Mouse (Mus musculus) testis, adult 2 months (tissue): ENCODE measurements around the gene Ugt1a9. TPM values are rescaled to one million over a fixed set of nuclear protein-coding genes. Genes with fewer than 3 reads are reported as not detected.

Source experiments
- H3K27ac ChIP-seq: fragments of 200-500 bp; 2 replicates; pipeline ENCODE4 v1.5.1; 2012; ENCODE audit warnings: low read depth, low read length; ENCODE audit not compliant: control insufficient read depth, insufficient read depth
- H3K27me3 ChIP-seq: fragments of 200-500 bp; 2 replicates; pipeline ENCODE4 v1.6.1; 2012; ENCODE audit warnings: mild to moderate bottlenecking, low read length, moderate library complexity; ENCODE audit not compliant: control insufficient read depth, insufficient read depth
- H3K36me3 ChIP-seq: fragments of 200-500 bp; 2 replicates; pipeline ENCODE4 v1.6.1; 2012; ENCODE audit warnings: mild to moderate bottlenecking, low read length; ENCODE audit not compliant: control insufficient read depth, insufficient read depth
- H3K4me1 ChIP-seq: fragments of 200-500 bp; 2 replicates; pipeline ENCODE4 v1.6.1; 2012; ENCODE audit warnings: low read length; ENCODE audit not compliant: control insufficient read depth, insufficient read depth
- H3K4me3 ChIP-seq: fragments of 200-500 bp; 2 replicates; pipeline ENCODE4 v1.5.1; 2012; ENCODE audit warnings: low read depth, mild to moderate bottlenecking, low read length, moderate library complexity, mixed read lengths; ENCODE audit not compliant: control insufficient read depth
- CTCF ChIP-seq: fragments of 200-500 bp; IDR thresholded peaks from 2 replicates; pipeline ENCODE4 v1.5.1; 2012; ENCODE audit warnings: low read depth, mild to moderate bottlenecking, inconsistent platforms, low read length, moderate library complexity; ENCODE audit not compliant: control insufficient read depth, insufficient read depth, insufficient replicate concordance
- POLR2A ChIP-seq: fragments of 200-500 bp; IDR thresholded peaks from 2 replicates; pipeline ENCODE4 v1.6.1; 2012; ENCODE audit warnings: low read depth, mild to moderate bottlenecking, inconsistent platforms, low read length, moderate library complexity; ENCODE audit not compliant: control insufficient read depth
- polyA plus RNA-seq: library from polyadenylated mRNA; depleted of rRNA; stranded (reverse); fragments of >200 nt; gene quantifications from 2 replicates; pipeline ENCODE4 v1.2.3, GENCODE M21; 2012

The Ugt1a9 gene
- polyA plus RNA-seq, 1 experiment = 0.06 TPM

DNA sequence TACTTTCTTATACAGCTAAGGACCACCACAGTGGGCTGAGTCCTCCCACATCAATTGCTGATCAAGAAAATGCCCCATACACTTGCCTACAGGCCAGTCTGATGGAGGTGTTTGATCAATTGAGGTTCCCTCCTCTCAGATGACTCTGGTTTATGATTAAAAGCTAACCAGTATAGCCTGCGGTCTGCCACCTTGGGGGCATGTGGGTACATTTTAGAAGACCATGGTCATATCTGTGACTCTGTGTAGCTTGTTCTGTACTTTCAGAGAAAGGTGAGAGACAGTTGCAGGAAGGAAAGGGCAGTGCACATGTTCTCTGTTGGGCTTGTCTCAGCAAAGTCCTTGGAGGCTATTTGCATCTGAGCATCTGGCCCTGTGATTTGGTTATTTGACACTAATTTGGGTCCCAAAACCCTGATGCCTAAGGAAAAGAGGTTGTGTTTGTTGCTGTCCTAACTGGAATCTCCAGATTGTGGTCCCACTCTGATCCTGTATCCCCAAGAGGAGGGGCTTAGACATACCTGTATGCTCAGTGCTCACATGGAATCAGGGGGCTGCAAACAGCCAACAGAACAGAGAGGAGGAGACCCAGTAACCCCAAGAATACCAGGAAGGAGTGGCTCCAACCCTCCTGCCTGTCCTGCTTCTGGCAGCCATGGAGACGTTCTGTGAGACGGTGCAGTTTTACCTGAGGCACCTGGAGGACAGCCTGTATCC, 162.2 kb downstream of the Ugt1a9 start:
- H3K27me3 ChIP-seq = no peaks in the 10 kb centered on the region
- TF ChIP-seq POLR2A (no peak), CTCF (no peak)
- H3K4me3 ChIP-seq = no peak overlapping the region
- no peaks in the 10 kb centered on the region; the same call in 1 of the 2 replicates for H3K36me3 ChIP-seq
- H3K4me1 ChIP-seq = no peaks in the 10 kb centered on the region
- no peak overlapping the region for H3K27ac ChIP-seq

DNA sequence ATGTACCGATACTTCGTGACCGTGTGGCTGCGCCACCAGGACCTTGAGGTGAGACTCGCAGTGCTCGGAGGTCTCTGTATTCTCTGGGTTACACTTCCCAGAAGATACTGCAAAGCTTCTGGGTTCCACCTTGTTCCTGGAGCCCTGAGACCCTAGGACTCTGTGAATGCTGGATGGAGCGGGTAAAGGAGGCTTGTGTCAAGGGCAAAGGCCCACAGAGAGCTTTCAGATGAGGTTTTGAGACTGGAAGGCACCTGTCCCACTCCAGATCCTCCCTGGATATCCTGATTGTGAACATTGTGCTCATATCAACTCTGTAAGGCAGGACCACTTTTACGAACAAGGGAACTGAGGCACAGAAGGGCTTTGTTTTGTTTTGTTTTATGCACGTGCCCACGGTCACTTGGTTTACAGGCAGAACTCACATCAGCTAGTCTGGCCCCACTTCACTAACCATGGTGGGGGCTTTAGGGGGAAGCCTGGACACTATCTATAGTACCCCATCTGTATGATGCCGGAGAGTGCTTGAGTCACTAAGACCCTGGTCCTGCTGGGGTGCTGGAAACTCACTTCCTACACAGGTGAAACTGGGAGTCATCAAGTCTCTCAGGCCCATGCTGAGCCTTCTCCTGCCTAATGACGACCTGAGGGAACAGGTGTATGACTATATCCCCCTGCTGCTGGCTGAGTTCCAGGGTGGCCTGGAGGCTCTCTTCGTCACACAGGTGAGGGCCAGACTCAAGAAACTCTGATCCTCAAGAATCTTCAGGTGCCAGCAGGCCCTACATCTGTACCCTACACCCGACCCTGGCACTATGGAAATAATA, 163.0 kb downstream of the Ugt1a9 start:
- H3K27ac ChIP-seq = no peak overlapping the region
- no peak overlapping the region for H3K4me3 ChIP-seq
- H3K36me3 ChIP-seq = no peaks in the 10 kb centered on the region; the same call in 1 of the 2 replicates
- TF ChIP-seq POLR2A (no peak), CTCF (no peak)
- no peaks in the 10 kb centered on the region for H3K27me3 ChIP-seq
- H3K4me1 ChIP-seq = no peaks in the 10 kb centered on the region

DNA sequence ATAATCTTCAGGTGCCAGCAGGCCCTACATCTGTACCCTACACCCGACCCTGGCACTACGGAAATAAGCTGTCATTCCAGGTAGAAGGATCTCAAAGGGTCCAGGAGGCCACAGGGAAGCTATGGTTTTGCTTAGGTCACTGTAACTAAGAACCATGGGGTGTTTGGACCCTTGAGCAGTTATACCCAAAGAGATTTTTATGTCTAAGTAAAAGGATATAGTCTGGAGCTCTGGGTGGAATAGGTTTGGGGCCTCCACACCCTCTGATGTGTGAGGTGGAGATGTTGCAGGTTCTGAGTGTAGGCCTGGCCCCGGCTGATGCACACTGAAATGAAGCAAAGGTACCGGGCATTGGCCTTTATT, 163.6 kb downstream of the Ugt1a9 start:
- Histone ChIP-seq H3K4me1 (no peaks in the 10 kb centered on the region), H3K27ac (no peak overlapping the region), H3K27me3 (no peaks in the 10 kb centered on the region), H3K4me3 (no peak overlapping the region), H3K36me3 (no peaks in the 10 kb centered on the region)
- TF ChIP-seq CTCF (no peak), POLR2A (no peak)

- Histone ChIP-seq H3K36me3 (no peaks in the 10 kb centered on the region), H3K4me1 (no peaks in the 10 kb centered on the region), H3K27me3 (no peaks in the 10 kb centered on the region), H3K4me3 (no peak overlapping the region), H3K27ac (no peak overlapping the region)
- TF ChIP-seq POLR2A (no peak), CTCF (no peak)
Observed at GRCm38 (mm10) chr1:88234646-88235045, 164.0 kb downstream of the Ugt1a9 start.

DNA sequence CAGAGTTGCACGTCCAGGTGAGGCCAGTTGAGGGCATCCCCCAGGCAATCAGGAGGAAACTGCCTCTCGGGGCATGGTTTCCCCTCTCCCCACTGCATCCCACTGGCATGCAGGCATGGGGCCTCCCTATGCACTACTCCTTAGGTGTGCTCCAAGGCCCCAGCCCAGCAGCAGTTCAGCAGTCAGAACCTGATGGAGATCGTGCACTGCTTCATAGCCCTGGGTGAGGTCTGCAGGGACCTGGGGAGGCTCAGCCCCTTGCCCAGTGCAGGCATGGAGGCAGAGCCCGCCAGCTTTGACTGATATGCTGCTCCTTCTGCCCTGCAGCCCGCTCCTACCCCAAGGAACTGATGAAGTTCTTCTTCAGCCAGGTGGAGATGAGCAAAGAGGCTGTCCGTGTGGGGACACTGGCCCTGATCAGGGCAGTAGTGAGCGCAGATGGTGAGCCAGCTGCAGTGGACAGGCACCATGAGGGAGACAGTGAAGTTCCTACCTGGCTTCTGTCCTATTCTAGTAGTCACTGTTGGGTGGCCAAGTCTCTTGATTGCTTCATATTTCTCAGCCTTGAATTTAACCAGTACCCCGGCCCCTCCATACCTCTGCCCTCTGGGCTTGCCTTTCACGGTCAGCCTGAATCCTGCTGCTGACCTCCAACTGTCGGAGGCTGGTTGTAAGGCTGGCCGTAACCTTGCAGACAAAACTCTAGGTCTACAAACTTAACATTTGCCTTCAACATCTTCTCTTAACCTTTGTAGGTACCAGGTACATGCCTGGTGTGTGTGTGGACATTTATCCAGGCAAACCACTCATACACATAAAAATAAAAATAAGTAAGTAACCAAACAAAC, 164.7 kb downstream of the Ugt1a9 start:
- no peak overlapping the region for H3K4me3 ChIP-seq
- no peaks in the 10 kb centered on the region for H3K27me3 ChIP-seq
- H3K27ac ChIP-seq = no peak overlapping the region
- TF ChIP-seq POLR2A = no peak
- TF ChIP-seq CTCF = no peak
- no peaks in the 10 kb centered on the region for H3K4me1 ChIP-seq
- no peaks in the 10 kb centered on the region for H3K36me3 ChIP-seq

DNA sequence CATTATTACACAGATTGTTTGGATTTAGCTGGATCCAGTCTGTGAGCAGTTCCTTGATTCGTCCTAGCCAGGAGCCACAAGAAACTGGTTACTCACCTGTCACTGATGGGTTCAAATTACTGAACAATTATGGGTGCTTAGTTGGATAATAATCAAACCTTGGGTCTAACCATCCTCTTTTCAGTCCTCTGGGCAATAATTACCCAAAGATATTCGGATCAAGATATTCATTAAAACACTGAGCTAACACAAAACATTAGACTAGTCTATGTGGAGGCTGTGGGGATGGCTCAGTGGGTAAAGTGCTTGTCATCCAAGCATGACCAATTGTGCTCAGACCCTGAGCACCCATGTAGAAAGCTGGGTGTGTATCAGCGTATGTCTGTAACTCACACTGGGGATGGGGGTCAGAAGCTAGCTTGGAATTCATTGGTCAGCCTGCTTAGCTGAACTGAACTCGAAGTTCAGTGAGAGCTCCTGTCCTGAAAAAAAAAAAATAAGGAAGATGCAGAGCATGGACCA, 165.4 kb downstream of the Ugt1a9 start:
- TF ChIP-seq POLR2A (no peak), CTCF (no peak)
- Histone ChIP-seq H3K27me3 (no peaks in the 10 kb centered on the region), H3K4me1 (no peaks in the 10 kb centered on the region), H3K36me3 (no peaks in the 10 kb centered on the region), H3K4me3 (no peak overlapping the region), H3K27ac (no peak overlapping the region)
